In the genomic region with DNA sequence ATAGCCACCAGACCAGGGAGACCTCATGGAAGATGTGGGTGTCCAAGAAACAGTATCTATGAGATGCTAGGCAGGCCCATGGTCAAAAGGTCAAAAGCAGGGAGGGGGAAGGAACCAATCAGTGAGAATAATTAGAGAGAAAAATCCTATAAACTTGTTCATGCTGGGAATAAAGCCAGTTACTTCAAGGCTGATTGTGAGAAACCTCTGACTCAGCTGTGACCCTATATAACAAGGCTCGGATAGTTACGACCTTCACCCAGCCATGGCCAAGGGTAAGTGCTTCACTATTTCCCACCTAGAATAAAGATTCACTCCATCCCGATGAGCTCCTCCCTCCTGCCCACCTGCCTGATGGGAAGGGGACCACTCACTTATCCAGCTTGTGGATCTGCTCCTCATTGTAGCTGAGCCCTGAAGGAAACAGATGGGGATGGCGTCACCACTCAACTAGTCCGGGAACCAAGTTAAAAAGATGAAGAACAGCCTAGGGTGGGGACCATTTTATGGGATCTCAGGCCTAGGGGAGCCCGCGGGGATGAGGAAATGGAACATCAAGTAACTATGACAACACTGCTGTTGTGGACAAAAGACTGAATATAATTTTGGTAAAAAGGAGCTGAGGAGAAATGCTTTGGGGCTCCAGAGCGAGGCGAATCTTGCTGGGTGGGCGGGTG, we compare ENCODE assay signal across 17 mouse cellular contexts. TPM values are rescaled to one million over a fixed set of nuclear protein-coding genes. Genes with fewer than 3 reads are reported as not detected.
DNase-seq lines count a peak whose midpoint lies in the region; ATAC-seq and TF ChIP-seq lines count a peak whose summit lies in the region.
"Had no signal": no experiment of that assay in that cellular context is flagged by ENCODE, and none has a peak within 500 bp of the region (broad histone marks: within the 10 kb centered on the region; RNA-seq: fewer than 3 reads in every experiment).

No protein-coding gene starts in this region.

- no peak overlapping the region for H3K4me3 ChIP-seq in forebrain, postnatal 0 days (ENCODE audit: low read depth, low read length)
- no peak overlapping the region for H3K4me3 ChIP-seq in forebrain, embryonic 15.5 days
- no peak overlapping the region for H3K4me3 ChIP-seq in midbrain, postnatal 0 days (ENCODE audit: low read depth, low read length)
- H3K4me3 ChIP-seq in midbrain, embryonic 10.5 days, result no peak overlapping the region
- H3K4me3 ChIP-seq: forebrain, embryonic 10.5 days; hindbrain, embryonic 13.5 days; liver, embryonic 15.5 days; myocyte; neural tube, embryonic 15.5 days had no signal

- H3K36me3 ChIP-seq in forebrain, postnatal 0 days (ENCODE audit: insufficient read depth), result no peaks in the 10 kb centered on the region
- H3K36me3 ChIP-seq in forebrain, embryonic 15.5 days, result no peaks in the 10 kb centered on the region
- no peaks in the 10 kb centered on the region for H3K36me3 ChIP-seq in midbrain, postnatal 0 days (ENCODE audit: insufficient read depth, low read length)
- H3K36me3 ChIP-seq in midbrain, embryonic 10.5 days, result no peaks in the 10 kb centered on the region
- H3K36me3 ChIP-seq: forebrain, embryonic 10.5 days; hindbrain, embryonic 13.5 days; neural tube, embryonic 15.5 days had no signal

- WGBS in forebrain, postnatal 0 days, result 64% methylated on average over 10 of the region's 10 CpGs
- WGBS in forebrain, embryonic 15.5 days, result 72% methylated on average over 10 of the region's 10 CpGs
- WGBS in midbrain, postnatal 0 days, result 65% methylated on average over 10 of the region's 10 CpGs
- 76% methylated on average over 10 of the region's 10 CpGs for WGBS in midbrain, embryonic 10.5 days

- H3K9ac ChIP-seq in forebrain, postnatal 0 days, result no peak overlapping the region
- H3K9ac ChIP-seq in forebrain, embryonic 15.5 days (replicated peaks), result no peak overlapping the region
- H3K9ac ChIP-seq in midbrain, postnatal 0 days (replicated peaks; ENCODE audit: low read length, poor library complexity, severe bottlenecking), result no peak overlapping the region
- H3K9ac ChIP-seq: hindbrain, embryonic 13.5 days; liver, embryonic 15.5 days; neural tube, embryonic 15.5 days had no signal

- no peaks in the 10 kb centered on the region for H3K4me1 ChIP-seq in forebrain, postnatal 0 days (ENCODE audit: insufficient read depth)
- no peaks in the 10 kb centered on the region for H3K4me1 ChIP-seq in forebrain, embryonic 15.5 days
- no peaks in the 10 kb centered on the region for H3K4me1 ChIP-seq in midbrain, postnatal 0 days (ENCODE audit: insufficient read depth, low read length)
- no peaks in the 10 kb centered on the region; the same call in 1 of the 2 replicates for H3K4me1 ChIP-seq in midbrain, embryonic 10.5 days
- H3K4me1 ChIP-seq: hindbrain, embryonic 13.5 days; liver, embryonic 15.5 days; neural tube, embryonic 15.5 days had no signal

- H3K27ac ChIP-seq in forebrain, postnatal 0 days (ENCODE audit: low read depth, low read length), result no peak overlapping the region
- H3K27ac ChIP-seq in forebrain, embryonic 15.5 days (replicated peaks), result no peak overlapping the region
- H3K27ac ChIP-seq in midbrain, postnatal 0 days (ENCODE audit: low read depth, low read length), result no peak overlapping the region
- H3K27ac ChIP-seq in midbrain, embryonic 10.5 days (replicated peaks), result no peak overlapping the region
- H3K27ac ChIP-seq: forebrain, embryonic 10.5 days; hindbrain, embryonic 13.5 days; kidney, postnatal 0 days; liver, embryonic 15.5 days; macrophage; neural tube, embryonic 15.5 days had no signal

- H3K9me3 ChIP-seq in forebrain, postnatal 0 days (ENCODE audit: low read length), result no peaks in the 10 kb centered on the region
- H3K9me3 ChIP-seq in forebrain, embryonic 15.5 days, result no peaks in the 10 kb centered on the region
- H3K9me3 ChIP-seq in midbrain, postnatal 0 days (ENCODE audit: low read length), result no peaks in the 10 kb centered on the region
- H3K9me3 ChIP-seq in midbrain, embryonic 10.5 days (replicated peaks), result no peaks in the 10 kb centered on the region
- H3K9me3 ChIP-seq: forebrain, embryonic 10.5 days; hindbrain, embryonic 13.5 days; liver, embryonic 15.5 days; neural tube, embryonic 15.5 days had no signal

- no peak for TF ChIP-seq CTCF in forebrain, postnatal 0 days (IDR thresholded peaks at IDR 0.05; ENCODE audit: low read depth)
- TF ChIP-seq CTCF in midbrain, postnatal 0 days (IDR thresholded peaks at IDR 0.05), result no peak

- DNase-seq in forebrain, postnatal 0 days, result peak; percentile 31
- DNase-seq in layer of hippocampus, adult 9-11 months, result peak; percentile 22
- no peak for DNase-seq in layer of hippocampus, adult 8-10 months (ENCODE audit: low spot score in 2 of 2)
- DNase-seq in midbrain, postnatal 0 days (ENCODE audit: low spot score), result no peak
- DNase-seq in midbrain, embryonic 10.5 days (ENCODE audit: low spot score), result no peak
- DNase-seq in R1 (ENCODE audit: low read depth, low spot score), result peak; percentile 41
- no peak for DNase-seq in c-Kit-positive CD71-positive TER-119-positive erythroid progenitor cells, embryonic 14.5 days (ENCODE audit: low spot score)

- H3K27me3 ChIP-seq in forebrain, postnatal 0 days (ENCODE audit: insufficient read depth, low read length), result no peaks in the 10 kb centered on the region
- no peaks in the 10 kb centered on the region for H3K27me3 ChIP-seq in forebrain, embryonic 15.5 days
- no peaks in the 10 kb centered on the region for H3K27me3 ChIP-seq in midbrain, postnatal 0 days (ENCODE audit: insufficient read depth, low read length)
- H3K27me3 ChIP-seq in midbrain, embryonic 10.5 days (ENCODE audit: low read depth, poor library complexity, severe bottlenecking), result peaks cover 26% of the 10 kb centered on the region
- H3K27me3 ChIP-seq: liver, embryonic 15.5 days had no signal

- no peak overlapping the region for H3K4me2 ChIP-seq in forebrain, postnatal 0 days (ENCODE audit: low read depth)
- H3K4me2 ChIP-seq in forebrain, embryonic 15.5 days (replicated peaks), result no peak overlapping the region
- no peak overlapping the region for H3K4me2 ChIP-seq in midbrain, postnatal 0 days (ENCODE audit: low read depth, low read length, poor library complexity, severe bottlenecking)
- H3K4me2 ChIP-seq: hindbrain, embryonic 13.5 days; liver, embryonic 15.5 days; midbrain, embryonic 11.5 days; neural tube, embryonic 15.5 days had no signal

- ATAC-seq in forebrain, postnatal 0 days, result peak; percentile 65
- no peak for ATAC-seq in forebrain, embryonic 15.5 days (replicated peaks)
- 0 out of 2 replicates have a peak, but pooled peaks have one; percentile 20 for ATAC-seq in midbrain, postnatal 0 days (ENCODE audit: low FRiP score)
- ATAC-seq: lung, postnatal 0 days had no signal

RNA-seq across cellular contexts. Expression of a gene that starts 14.7 kb away (rescaled TPM):
- total RNA-seq in forebrain, postnatal 0 days (2014; rRNA removed), result 2.2 and 6.7 TPM in 2 replicates
- 1.6 and 2.7 TPM in 2 replicates for polyA plus RNA-seq in forebrain, postnatal 0 days (2015; fragmentation: Nextera tagmentation; extraction: Ambion mirVana)
- 1.2 and 1.8 TPM in 2 replicates for polyA plus RNA-seq in forebrain, embryonic 15.5 days (2015; fragmentation: Nextera tagmentation; extraction: Ambion mirVana)
- 10 to 100 TPM; 17.6 to 21.5 (median 18.6) TPM for total RNA-seq in layer of hippocampus, adult 8-10 months (2022)
- 9.0 and 13.5 TPM in 2 replicates for total RNA-seq in midbrain, postnatal 0 days (2014; rRNA removed)
- 4.9 and 5.8 TPM in 2 replicates for polyA plus RNA-seq in midbrain, postnatal 0 days (2015; fragmentation: Nextera tagmentation; extraction: Ambion mirVana)
- polyA plus RNA-seq in midbrain, embryonic 10.5 days (2016; fragmentation: Nextera tagmentation; extraction: Ambion mirVana), result 0.93 and 1.0 TPM in 2 replicates

RNA-seq across cellular contexts. Expression of a gene that starts 19.6 kb away (rescaled TPM):
- 1.9 and 2.6 TPM in 2 replicates for total RNA-seq in forebrain, postnatal 0 days (2014; rRNA removed)
- 0.65 and 0.73 TPM in 2 replicates for polyA plus RNA-seq in forebrain, postnatal 0 days (2015; fragmentation: Nextera tagmentation; extraction: Ambion mirVana)
- 0.42 and 0.67 TPM in 2 replicates for polyA plus RNA-seq in forebrain, embryonic 15.5 days (2015; fragmentation: Nextera tagmentation; extraction: Ambion mirVana)
- 1 to 10 TPM; 1.8 to 4.9 (median 3.4) TPM for total RNA-seq in layer of hippocampus, adult 8-10 months (2022)
- total RNA-seq in midbrain, postnatal 0 days (2014; rRNA removed), result 3.9 and 5.3 TPM in 2 replicates
- 0.63 and 0.67 TPM in 2 replicates for polyA plus RNA-seq in midbrain, postnatal 0 days (2015; fragmentation: Nextera tagmentation; extraction: Ambion mirVana)
- polyA plus RNA-seq in midbrain, embryonic 10.5 days (2016; fragmentation: Nextera tagmentation; extraction: Ambion mirVana), result 0.54 and 1.2 TPM in 2 replicates

Comparison
In these comparisons a context has a peak if more than half of its experiments do, and no peak if none do; other contexts are left out.
1. DNase-seq: peak in forebrain, postnatal 0 days (single experiment), layer of hippocampus, adult 9-11 months (single experiment) and R1 (single experiment); none in layer of hippocampus, adult 8-10 months (0 of 2), midbrain, postnatal 0 days (single experiment), midbrain, embryonic 10.5 days (single experiment) and c-Kit-positive CD71-positive TER-119-positive erythroid progenitor cells, embryonic 14.5 days (single experiment).